Mouse (Mus musculus) heart, embryonic 11.5 days (tissue): ENCODE data around the gene Vasn. TPM values are rescaled to one million over a fixed set of nuclear protein-coding genes. Genes with fewer than 3 reads are reported as not detected.

ENCODE experiments used
- ATAC-seq: fragments of 200-750 bp; cut with Nextera tagmentation; replicated peaks from 2 replicates; pipeline ENCODE4 v1.8.0; 2017; ENCODE audit warnings: moderate library complexity; ENCODE audit not compliant: insufficient number of reproducible peaks, low FRiP score, low TSS enrichment
- H3K27ac ChIP-seq: fragments of 300-500 bp; sonication (generic); 2 replicates; pipeline ENCODE4 v1.5.1; 2014; ENCODE audit warnings: mild to moderate bottlenecking, low read depth, low read length
- H3K27me3 ChIP-seq: fragments of 300-500 bp; sonication (generic); 2 replicates; pipeline ENCODE4 v1.6.1; 2014; ENCODE audit warnings: mild to moderate bottlenecking, low read length, mixed read lengths; ENCODE audit not compliant: control insufficient read depth, insufficient read depth
- H3K36me3 ChIP-seq: fragments of 300-500 bp; sonication (generic); 2 replicates; pipeline ENCODE4 v1.6.1; 2014; ENCODE audit warnings: mild to moderate bottlenecking, low read length, moderate library complexity, mixed read lengths; ENCODE audit not compliant: control insufficient read depth, insufficient read depth
- H3K4me1 ChIP-seq: fragments of 300-500 bp; sonication (generic); 2 replicates; pipeline ENCODE4 v1.6.1; 2014; ENCODE audit warnings: low read length; ENCODE audit not compliant: control insufficient read depth, insufficient read depth
- H3K4me2 ChIP-seq: fragments of 300-500 bp; sonication (generic); 2 replicates; pipeline ENCODE4 v1.6.1; 2014; ENCODE audit warnings: mild to moderate bottlenecking, moderate library complexity
- H3K4me3 ChIP-seq: fragments of 300-500 bp; sonication (generic); 2 replicates; pipeline ENCODE4 v1.5.1; 2014; ENCODE audit warnings: low read depth, low read length
- H3K9ac ChIP-seq: fragments of 300-500 bp; sonication (generic); 2 replicates; pipeline ENCODE4 v1.6.1; 2014; ENCODE audit warnings: mild to moderate bottlenecking, low read depth, low read length, moderate library complexity
- H3K9me3 ChIP-seq: fragments of 300-500 bp; sonication (generic); replicated peaks from 2 replicates; pipeline ENCODE4 v1.6.1; 2016; ENCODE audit warnings: low read length; ENCODE audit not compliant: control insufficient read depth
- WGBS: fragments of 180-500 bp; shearing (Covaris S2); extraction: QIAGEN DNeasy Blood & Tissue Kit; methylation state at CpG from one replicate; pipeline ENCODE4 v1.1.7; 2014; ENCODE audit not compliant: insufficient replicate concordance; 5-methylcytosine and 5-hydroxymethylcytosine counted together
- polyA plus RNA-seq: library from polyadenylated mRNA; unstranded; fragments of >200 nt; fragmentation: Nextera tagmentation; extraction: Ambion mirVana; gene quantifications from 2 replicates; pipeline ENCODE4 v1.2.1, GENCODE M21; 2014

Gene Vasn
- polyA plus RNA-seq, 1 experiment from 2014 or later: 10.6 TPM

- Histone ChIP-seq H3K4me2 (peak overlapping the region; percentile 92; the same call in 1 of the 2 replicates), H3K9ac (peak overlapping the region; percentile 49; the same call in 1 of the 2 replicates), H3K4me3 (peak overlapping the region; percentile 4; the same call in 1 of the 2 replicates), H3K27ac (peak overlapping the region; percentile 89), H3K4me1 (peaks cover 74% of the 10 kb centered on the region), H3K27me3 (no peaks in the 10 kb centered on the region), H3K36me3 (no peaks in the 10 kb centered on the region; the same call in 1 of the 2 replicates), H3K9me3 (no peaks in the 10 kb centered on the region)
- no peak for ATAC-seq
- 69% methylated on average over 6 of the region's 6 CpGs for WGBS
Observed at GRCm38 (mm10) chr16:4642937-4643336, 3.2 kb downstream of the Vasn start.

DNA sequence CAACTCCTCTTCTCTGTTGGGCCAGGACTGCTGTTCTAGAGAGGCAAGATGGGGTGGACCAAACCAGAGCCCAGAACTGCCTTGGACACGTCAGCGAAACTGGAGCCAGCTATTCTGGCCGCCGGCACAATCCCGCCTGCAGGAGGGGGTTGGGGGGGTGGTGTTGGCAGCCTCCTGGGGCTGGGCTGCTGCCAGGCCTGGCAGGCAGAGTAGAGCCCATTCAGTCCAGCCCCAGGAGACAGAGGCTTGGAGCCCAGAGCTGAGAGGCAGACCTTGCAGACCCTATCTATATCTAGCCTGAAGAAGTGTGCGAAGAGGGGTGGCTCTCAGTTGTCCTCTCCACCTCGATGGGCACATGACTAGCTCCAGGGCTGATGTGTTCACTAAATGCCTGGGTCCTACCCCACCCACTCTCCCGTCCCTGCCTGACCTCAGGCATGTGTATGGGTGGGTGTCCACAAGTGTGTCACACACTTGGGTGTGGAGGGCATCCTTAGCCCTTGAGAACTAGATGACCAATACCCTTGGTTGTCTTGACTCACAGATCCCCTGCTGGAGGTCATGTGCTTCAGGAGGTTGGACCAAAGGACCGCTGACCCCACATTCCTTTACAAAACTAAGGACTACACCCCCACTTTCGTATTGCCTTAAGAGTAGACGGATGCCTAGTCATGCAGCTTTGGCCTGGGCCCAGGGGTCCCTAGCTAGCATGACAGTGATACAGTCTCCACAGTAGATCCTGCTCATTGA lies 4.1 kb downstream of the Vasn start:
- no peak for ATAC-seq
- Histone ChIP-seq H3K4me2 (peak overlapping the region; percentile 92), H3K9me3 (no peaks in the 10 kb centered on the region), H3K4me1 (peaks cover 77% of the 10 kb centered on the region), H3K9ac (no peak overlapping the region), H3K36me3 (peaks cover 7% of the 10 kb centered on the region), H3K4me3 (no peak overlapping the region), H3K27me3 (no peaks in the 10 kb centered on the region), H3K27ac (peak overlapping the region; percentile 89; the same call in 1 of the 2 replicates)
- WGBS: 62% methylated on average over 11 of the region's 11 CpGs

DNA sequence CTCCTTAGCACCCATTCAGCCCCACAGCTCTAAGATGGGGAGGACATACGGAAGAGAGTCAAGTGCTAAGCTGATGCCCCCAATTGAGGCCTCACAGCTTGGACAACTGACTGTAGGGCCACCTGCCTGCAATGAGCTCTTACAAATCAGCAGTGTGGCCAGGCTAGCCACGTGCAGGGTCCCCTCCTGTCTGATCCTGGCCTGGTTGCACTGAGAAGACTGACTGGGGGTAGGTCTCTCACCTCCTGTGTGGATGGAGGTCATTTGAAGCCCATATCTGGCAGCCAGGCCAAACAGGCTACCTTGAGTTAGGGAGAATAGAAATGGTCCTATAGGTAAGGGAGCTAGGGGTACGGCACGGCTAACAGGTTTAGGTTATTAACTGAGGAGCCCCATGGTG lies 6.1 kb downstream of the Vasn start:
- Histone ChIP-seq H3K4me1 (peaks cover 66% of the 10 kb centered on the region), H3K36me3 (peaks cover 24% of the 10 kb centered on the region), H3K4me2 (no peak overlapping the region), H3K27me3 (no peaks in the 10 kb centered on the region), H3K27ac (no peak overlapping the region), H3K4me3 (no peak overlapping the region), H3K9ac (no peak overlapping the region; the same call in 1 of the 2 replicates), H3K9me3 (no peaks in the 10 kb centered on the region)
- WGBS: 72% methylated on average over 4 of the region's 4 CpGs
- ATAC-seq: no peak

DNA sequence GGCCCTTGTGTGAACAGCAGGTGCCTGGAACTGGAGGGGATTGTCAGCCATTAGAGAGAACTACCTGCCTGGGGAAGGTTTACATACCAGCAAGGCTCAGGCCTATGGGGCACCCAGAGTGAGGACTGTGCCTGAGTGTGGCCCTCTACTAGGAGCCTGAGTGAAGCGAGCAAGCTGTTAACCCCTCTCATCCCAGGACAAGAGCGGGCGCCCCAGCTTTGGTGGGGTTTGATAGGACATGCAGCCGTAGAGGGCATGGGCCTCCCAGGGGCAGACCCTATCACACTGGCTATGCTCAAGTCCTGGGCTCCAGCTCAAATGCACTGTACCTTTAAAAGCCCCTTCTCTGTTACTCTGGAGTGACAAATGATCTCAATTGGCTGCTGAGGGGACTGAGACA lies 7.1 kb downstream of the Vasn start:
- Histone ChIP-seq H3K9me3 (no peaks in the 10 kb centered on the region), H3K4me2 (peak overlapping the region; percentile 27), H3K4me1 (peaks cover 60% of the 10 kb centered on the region), H3K36me3 (peaks cover 25% of the 10 kb centered on the region), H3K9ac (peak overlapping the region; percentile 50), H3K27ac (peak overlapping the region; percentile 71), H3K27me3 (no peaks in the 10 kb centered on the region), H3K4me3 (no peak overlapping the region)
- WGBS: 59% methylated on average over 4 of the region's 4 CpGs
- no peak for ATAC-seq

DNA sequence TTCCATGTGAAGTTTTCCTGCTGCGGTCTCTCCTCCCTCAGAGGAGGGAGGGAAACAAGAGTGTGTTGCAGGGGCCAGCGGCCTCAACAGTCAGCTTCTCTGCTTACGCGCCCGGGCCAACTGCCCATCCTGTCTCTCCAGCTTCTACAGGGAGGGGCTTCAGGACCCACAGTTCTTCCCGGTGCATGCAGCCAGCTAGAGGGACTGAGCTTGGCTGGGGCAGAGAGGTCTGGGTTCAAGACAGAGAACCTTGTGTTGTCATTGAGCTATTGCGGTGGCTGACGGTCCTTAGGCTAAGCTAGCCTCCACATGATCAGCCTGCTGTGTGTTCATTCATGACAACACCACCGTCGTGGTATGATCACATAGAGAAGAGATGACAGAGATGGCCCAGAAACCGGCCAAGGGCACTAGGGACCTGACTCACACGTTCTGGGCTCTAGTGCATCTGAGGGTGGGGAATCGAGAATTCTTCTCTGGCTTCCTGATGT lies 8.0 kb downstream of the Vasn start:
- Histone ChIP-seq H3K9me3 (no peaks in the 10 kb centered on the region), H3K9ac (peak overlapping the region; percentile 24; the same call in 1 of the 2 replicates), H3K27me3 (no peaks in the 10 kb centered on the region), H3K27ac (peak overlapping the region; percentile 71), H3K36me3 (peaks cover 30% of the 10 kb centered on the region), H3K4me2 (peak overlapping the region; percentile 27), H3K4me3 (no peak overlapping the region), H3K4me1 (peaks cover 56% of the 10 kb centered on the region)
- 51% methylated on average over 13 of the region's 13 CpGs for WGBS
- ATAC-seq: peak; percentile 23; the same call in 1 of the 2 replicates

GRCm38 (mm10) chr16:4648416-4649023 lies 8.8 kb downstream of the Vasn start:
- Histone ChIP-seq H3K36me3 (peaks cover 30% of the 10 kb centered on the region), H3K9me3 (no peaks in the 10 kb centered on the region), H3K4me2 (no peak overlapping the region), H3K27me3 (no peaks in the 10 kb centered on the region), H3K4me1 (peaks cover 56% of the 10 kb centered on the region), H3K4me3 (no peak overlapping the region), H3K9ac (no peak overlapping the region), H3K27ac (no peak overlapping the region)
- ATAC-seq: no peak
- 91% methylated on average over 28 of the region's 28 CpGs for WGBS

DNA sequence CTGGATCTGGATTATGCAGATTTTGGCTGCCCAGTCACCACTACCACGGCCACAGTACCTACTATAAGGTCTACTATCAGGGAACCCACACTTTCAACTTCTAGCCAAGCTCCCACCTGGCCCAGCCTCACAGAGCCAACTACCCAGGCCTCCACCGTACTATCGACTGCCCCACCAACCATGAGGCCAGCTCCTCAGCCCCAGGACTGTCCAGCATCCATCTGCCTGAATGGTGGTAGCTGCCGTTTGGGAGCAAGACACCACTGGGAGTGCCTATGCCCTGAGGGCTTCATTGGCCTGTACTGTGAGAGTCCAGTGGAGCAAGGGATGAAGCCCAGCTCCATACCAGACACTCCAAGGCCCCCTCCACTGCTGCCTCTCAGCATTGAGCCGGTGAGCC lies 9.5 kb downstream of the Vasn start:
- H3K4me1 ChIP-seq: peaks cover 49% of the 10 kb centered on the region
- no peaks in the 10 kb centered on the region for H3K27me3 ChIP-seq
- H3K9me3 ChIP-seq: no peaks in the 10 kb centered on the region
- no peak overlapping the region for H3K4me2 ChIP-seq
- no peak overlapping the region for H3K27ac ChIP-seq
- WGBS: 83% methylated on average over 5 of the region's 5 CpGs
- H3K36me3 ChIP-seq: peaks cover 30% of the 10 kb centered on the region
- H3K4me3 ChIP-seq: no peak overlapping the region
- no peak for ATAC-seq
- 0 out of 2 replicates have a peak overlapping the region, but pooled peaks have one; percentile 10 for H3K9ac ChIP-seq

DNA sequence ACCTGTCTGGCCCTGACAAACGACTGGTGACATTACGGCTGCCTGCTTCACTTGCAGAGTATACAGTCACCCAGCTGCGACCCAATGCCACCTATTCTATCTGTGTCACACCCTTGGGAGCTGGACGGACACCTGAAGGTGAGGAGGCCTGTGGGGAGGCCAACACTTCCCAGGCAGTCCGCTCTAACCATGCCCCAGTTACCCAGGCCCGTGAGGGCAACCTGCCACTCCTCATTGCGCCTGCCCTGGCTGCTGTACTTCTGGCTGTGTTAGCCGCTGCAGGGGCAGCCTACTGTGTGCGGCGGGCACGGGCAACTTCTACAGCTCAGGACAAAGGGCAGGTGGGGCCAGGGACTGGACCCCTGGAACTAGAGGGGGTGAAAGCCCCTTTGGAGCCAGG lies 10.0 kb downstream of the Vasn start:
- ATAC-seq: no peak
- Histone ChIP-seq H3K36me3 (peaks cover 30% of the 10 kb centered on the region), H3K27me3 (no peaks in the 10 kb centered on the region), H3K9me3 (no peaks in the 10 kb centered on the region), H3K4me2 (no peak overlapping the region), H3K9ac (0 out of 2 replicates have a peak overlapping the region, but pooled peaks have one; percentile 10), H3K27ac (no peak overlapping the region), H3K4me1 (peaks cover 46% of the 10 kb centered on the region), H3K4me3 (no peak overlapping the region)
- WGBS: 87% methylated on average over 11 of the region's 11 CpGs
